Mouse (Mus musculus) midbrain, embryonic 13.5 days (tissue): ENCODE data around the gene Ifi27. TPM values are rescaled to one million over a fixed set of nuclear protein-coding genes. Genes with fewer than 3 reads are reported as not detected.
"Not testable (repeated sequence)": the region's sequence is repeated elsewhere in the genome, so short reads cannot be mapped to it uniquely, and the experiment has no call there.

ENCODE experiments used
- ATAC-seq: fragments of 200-750 bp; cut with Nextera tagmentation; 2 replicates; pipeline ENCODE4 v1.8.0; 2017; ENCODE audit warnings: mild to moderate bottlenecking, moderate TSS enrichment, moderate library complexity
- H3K27ac ChIP-seq: fragments of 300-500 bp; sonication (generic); 2 replicates; pipeline ENCODE4 v1.5.1; 2015; ENCODE audit warnings: inconsistent platforms, mild to moderate bottlenecking, moderate library complexity
- H3K27me3 ChIP-seq: fragments of 300-500 bp; sonication (generic); 2 replicates; pipeline ENCODE4 v1.6.1; 2015; ENCODE audit warnings: mild to moderate bottlenecking, inconsistent platforms
- H3K36me3 ChIP-seq: fragments of 300-500 bp; sonication (generic); 2 replicates; pipeline ENCODE4 v1.6.1; 2015; ENCODE audit warnings: mild to moderate bottlenecking, inconsistent platforms
- H3K4me1 ChIP-seq: fragments of 300-500 bp; sonication (generic); replicated peaks from 2 replicates; pipeline ENCODE4 v1.6.1; 2015; ENCODE audit warnings: inconsistent platforms
- H3K4me2 ChIP-seq: fragments of 300-500 bp; sonication (generic); replicated peaks from 2 replicates; pipeline ENCODE4 v1.6.1; 2015; ENCODE audit warnings: moderate library complexity, mild to moderate bottlenecking, inconsistent platforms
- H3K4me3 ChIP-seq: fragments of 300-500 bp; sonication (generic); replicated peaks from 2 replicates; pipeline ENCODE4 v1.5.1; 2015; ENCODE audit warnings: mild to moderate bottlenecking, inconsistent platforms
- H3K9ac ChIP-seq: fragments of 300-500 bp; sonication (generic); replicated peaks from 2 replicates; pipeline ENCODE4 v1.6.1; 2015; ENCODE audit warnings: mild to moderate bottlenecking, inconsistent platforms
- H3K9me3 ChIP-seq: fragments of 300-500 bp; sonication (generic); 2 replicates; pipeline ENCODE4 v1.6.1; 2016; ENCODE audit warnings: mild to moderate bottlenecking, inconsistent platforms
- WGBS: fragments of 180-500 bp; shearing (Covaris S2); methylation state at CpG from one replicate; pipeline ENCODE4 v1.1.7; 2015; 5-methylcytosine and 5-hydroxymethylcytosine counted together
- polyA plus RNA-seq: library from polyadenylated mRNA; unstranded; fragments of >200 nt; fragmentation: Nextera tagmentation; extraction: Ambion mirVana; gene quantifications from 2 replicates; pipeline ENCODE4 v1.2.1, GENCODE M21; 2015

Ifi27 gene
- polyA plus RNA-seq, 1 experiment from 2014 or later: 5.2 TPM

DNA sequence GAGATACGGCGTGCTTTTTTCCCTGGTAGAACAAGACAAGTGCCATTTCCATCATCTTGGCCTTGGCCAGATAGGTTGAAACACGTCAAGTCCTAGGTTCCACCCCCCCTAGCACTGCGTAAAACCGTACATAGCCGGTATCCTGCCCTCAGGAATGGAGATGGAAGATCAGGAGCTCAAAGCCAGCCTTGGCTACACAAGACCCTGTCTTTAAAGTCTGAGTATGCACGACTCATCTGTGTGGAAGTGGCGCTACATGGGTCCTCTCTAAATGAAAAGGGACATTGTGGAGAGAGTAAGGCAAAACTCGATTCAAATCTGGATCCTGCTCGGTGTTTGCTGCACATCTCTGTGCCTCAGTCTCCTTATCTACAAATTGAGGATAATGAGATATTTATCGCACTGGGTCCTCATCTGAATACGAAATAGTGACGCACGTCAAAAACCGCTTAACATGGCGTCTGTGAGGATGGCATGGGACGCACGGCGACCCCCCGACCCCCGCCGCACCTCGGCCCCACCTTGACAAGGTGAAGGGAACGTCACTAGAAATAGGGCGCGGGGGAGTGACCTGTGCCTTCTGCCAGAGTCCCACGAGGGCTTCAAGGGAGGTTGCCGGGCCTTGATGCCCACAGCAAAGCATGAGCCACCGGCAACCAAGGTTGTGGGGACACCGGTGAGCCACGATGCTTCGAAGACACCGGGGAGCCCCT lies 8.8 kb upstream of the Ifi27 start:
- peaks cover 16% of the 10 kb centered on the region for H3K36me3 ChIP-seq
- 10% methylated on average over 33 of the region's 33 CpGs for WGBS
- peaks cover 42% of the 10 kb centered on the region for H3K4me1 ChIP-seq
- no peak for ATAC-seq
- no peak overlapping the region; the same call in 1 of the 2 replicates for H3K27ac ChIP-seq
- no peaks in the 10 kb centered on the region for H3K9me3 ChIP-seq
- H3K4me3 ChIP-seq: peak overlapping the region; percentile 95
- peak overlapping the region; percentile 90 for H3K9ac ChIP-seq
- H3K27me3 ChIP-seq: no peaks in the 10 kb centered on the region
- peak overlapping the region; percentile 89 for H3K4me2 ChIP-seq

DNA sequence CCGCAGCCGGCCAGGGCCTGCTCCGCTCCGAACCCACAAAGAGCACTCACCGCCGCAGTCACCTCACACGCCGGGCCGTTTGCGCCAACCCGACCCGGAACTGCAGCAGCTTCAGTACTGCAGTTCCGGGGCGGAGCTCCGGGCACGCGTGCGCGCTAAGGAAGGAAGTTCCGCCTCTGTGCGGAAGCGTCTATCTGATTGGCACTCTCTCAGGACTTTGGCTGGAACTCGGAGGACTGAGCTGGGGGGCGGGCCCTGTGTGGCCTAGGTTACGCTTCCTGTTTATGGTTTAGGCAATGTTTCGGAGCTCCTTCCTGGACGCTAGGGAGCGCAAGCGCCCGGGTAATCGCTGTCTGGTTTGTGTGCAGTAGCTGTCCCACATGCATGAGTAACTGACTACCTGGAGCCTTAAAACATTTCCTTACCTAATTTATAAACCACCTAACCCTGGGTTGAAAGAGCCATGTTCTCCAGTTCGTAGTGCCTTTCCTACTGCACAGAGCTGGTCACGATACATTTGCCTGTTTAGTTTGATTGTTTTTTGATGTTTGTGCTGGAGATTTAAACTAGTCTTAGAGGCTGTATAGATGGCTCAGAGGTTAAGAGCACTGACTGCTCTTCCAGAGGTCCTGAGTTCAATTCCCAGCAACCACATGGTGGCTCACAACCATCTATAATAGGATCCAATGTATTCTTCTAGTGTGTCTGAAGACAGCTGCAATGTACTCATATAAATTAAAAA lies 8.1 kb upstream of the Ifi27 start, which contains the start of gene Ddx24:
Gene Ddx24, minus strand, starts transcription at position 102 of the 742 bp plus-strand sequence.
- H3K27ac ChIP-seq: peak within 1 kb of the TSS; percentile 56
- ATAC-seq: peak; percentile 100
- H3K36me3 ChIP-seq: peaks cover 16% of the 10 kb centered on the region
- peak within 1 kb of the TSS; percentile 95 for H3K4me3 ChIP-seq
- peaks cover 39% of the 10 kb centered on the region for H3K4me1 ChIP-seq
- H3K9ac ChIP-seq: peak within 1 kb of the TSS; percentile 90
- 2% methylated on average over 33 of the region's 33 CpGs for WGBS
- no peaks in the 10 kb centered on the region for H3K27me3 ChIP-seq
- H3K4me2 ChIP-seq: peak within 1 kb of the TSS; percentile 89
- no peaks in the 10 kb centered on the region for H3K9me3 ChIP-seq

DNA sequence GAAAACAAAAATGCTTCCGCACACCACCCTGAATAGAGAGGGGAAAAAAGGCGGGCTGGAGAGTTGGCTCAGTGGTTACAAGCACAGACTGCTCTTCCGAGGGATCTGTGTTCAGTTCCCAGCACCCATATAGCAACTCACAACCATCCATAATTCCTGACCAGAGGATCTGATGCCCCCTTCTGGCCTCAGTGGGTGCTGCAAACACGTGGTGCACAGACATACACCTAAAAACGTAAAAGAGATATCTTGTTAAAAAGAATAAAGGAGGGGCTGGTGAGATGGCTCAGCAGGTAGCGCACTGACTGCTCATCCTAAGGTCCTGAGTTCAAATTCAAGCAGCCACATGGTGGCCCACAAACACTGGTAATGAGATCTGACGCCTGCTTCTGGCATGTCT lies 7.3 kb upstream of the Ifi27 start:
- no peak overlapping the region for H3K27ac ChIP-seq
- no peak overlapping the region for H3K4me2 ChIP-seq
- ATAC-seq: no peak
- peaks cover 15% of the 10 kb centered on the region for H3K36me3 ChIP-seq
- H3K27me3 ChIP-seq: no peaks in the 10 kb centered on the region
- WGBS: 91% methylated on average over 7 of the region's 7 CpGs
- H3K9me3 ChIP-seq: no peaks in the 10 kb centered on the region
- peaks cover 31% of the 10 kb centered on the region for H3K4me1 ChIP-seq
- H3K9ac ChIP-seq: no peak overlapping the region
- H3K4me3 ChIP-seq: no peak overlapping the region

DNA sequence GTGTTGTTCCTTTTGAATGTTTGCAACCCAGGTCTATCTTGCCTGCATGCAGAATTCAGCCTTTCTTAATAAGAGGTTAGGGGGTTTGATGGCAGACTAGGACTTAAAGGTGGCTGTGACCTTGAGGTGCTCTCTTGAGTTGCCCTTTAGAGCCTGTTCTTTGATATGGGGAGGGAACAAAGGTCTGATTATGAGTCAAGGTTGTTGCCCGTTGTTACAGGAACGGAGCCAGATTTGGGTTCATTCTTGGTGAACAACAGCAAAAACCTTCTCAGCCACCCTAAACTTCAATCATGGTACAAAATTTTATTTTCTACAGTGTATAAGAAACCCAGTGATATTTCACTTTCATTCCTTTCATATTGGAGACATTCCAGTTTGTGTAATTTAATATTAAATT lies 581 bp upstream of the Ifi27 start:
- Histone ChIP-seq H3K9me3 (no peaks in the 10 kb centered on the region), H3K4me2 (no peak overlapping the region), H3K4me1 (no peaks in the 10 kb centered on the region), H3K4me3 (no peak overlapping the region), H3K36me3 (no peaks in the 10 kb centered on the region), H3K27ac (no peak overlapping the region), H3K9ac (no peak overlapping the region), H3K27me3 (no peaks in the 10 kb centered on the region)
- 87% methylated on average over 2 of the region's 2 CpGs for WGBS
- ATAC-seq: no peak

DNA sequence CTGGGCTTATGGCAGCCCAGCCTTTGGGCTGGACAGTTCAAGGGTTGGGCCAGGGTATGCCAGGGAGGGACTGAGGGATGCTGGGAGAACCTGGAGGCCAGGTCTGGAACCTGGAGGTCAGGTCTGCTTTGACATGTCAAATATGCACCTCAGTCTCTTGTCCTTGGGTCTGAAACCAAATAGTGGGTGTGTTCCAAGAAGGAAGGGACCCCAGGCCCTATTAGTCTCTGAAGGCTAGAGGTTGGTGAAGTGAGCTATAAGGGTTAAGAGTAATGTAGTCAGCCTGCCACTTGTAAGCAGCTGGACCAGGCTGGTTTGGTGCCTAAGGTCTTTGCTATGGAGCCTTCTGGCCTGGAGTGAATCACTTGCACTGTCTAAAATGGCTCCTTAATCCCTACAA lies 850 bp downstream of the Ifi27 start:
- Histone ChIP-seq H3K27ac (no peak overlapping the region), H3K36me3 (no peaks in the 10 kb centered on the region), H3K9me3 (no peaks in the 10 kb centered on the region), H3K4me1 (no peaks in the 10 kb centered on the region), H3K27me3 (no peaks in the 10 kb centered on the region), H3K4me2 (no peak overlapping the region), H3K9ac (no peak overlapping the region), H3K4me3 (no peak overlapping the region)
- no peak for ATAC-seq

DNA sequence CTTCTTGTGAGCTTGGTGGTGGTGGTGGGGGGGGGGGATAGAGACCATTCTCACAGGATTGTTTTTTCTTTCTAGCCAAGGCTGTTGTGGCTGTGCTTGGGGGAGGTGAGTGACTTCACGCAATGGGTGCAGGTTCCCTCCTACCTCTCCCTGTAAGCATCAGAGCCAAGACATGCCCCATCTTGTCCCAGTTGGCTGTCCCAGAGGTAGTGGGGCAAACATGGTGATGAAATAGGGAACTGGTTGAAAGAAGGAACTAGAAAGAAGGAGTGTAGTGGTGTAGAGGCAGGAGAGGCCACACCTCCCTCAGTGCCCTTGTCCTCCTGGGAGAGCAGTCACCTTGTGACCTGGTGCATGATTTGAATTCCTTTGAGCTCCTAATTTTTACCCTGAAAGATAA lies 3.6 kb downstream of the Ifi27 start:
- Histone ChIP-seq H3K36me3 (no peaks in the 10 kb centered on the region), H3K27ac (no peak overlapping the region), H3K4me2 (no peak overlapping the region), H3K9ac (no peak overlapping the region), H3K27me3 (no peaks in the 10 kb centered on the region), H3K4me3 (no peak overlapping the region), H3K4me1 (no peaks in the 10 kb centered on the region), H3K9me3 (no peaks in the 10 kb centered on the region)
- ATAC-seq: no peak
- 93% methylated on average over 1 of the region's 1 CpGs for WGBS

DNA sequence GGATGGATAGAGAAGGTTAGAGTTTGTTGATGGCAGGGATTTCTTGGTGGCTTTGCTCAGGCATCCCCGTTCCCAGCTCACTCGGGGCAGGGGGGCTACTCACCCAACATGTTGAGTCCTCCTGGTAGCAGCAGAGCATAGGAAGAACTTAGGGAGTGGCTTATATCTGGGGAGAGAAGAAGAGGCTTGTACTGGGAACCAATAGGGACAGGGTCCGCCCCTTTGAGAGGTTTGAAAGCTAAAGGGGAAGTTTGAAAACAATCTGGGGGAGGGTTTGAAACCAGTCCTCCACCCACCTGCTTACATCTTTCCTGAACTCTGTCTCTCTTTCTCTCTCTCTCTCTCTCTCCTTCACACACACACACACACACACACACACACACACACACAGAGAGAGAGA lies 9.5 kb downstream of the Ifi27 start, which contains the start of gene Ifi27l2a:
Gene Ifi27l2a, minus strand, starts transcription at position 157 of the 400 bp plus-strand sequence.
- Histone ChIP-seq H3K27ac (no peak within 1 kb of the TSS), H3K4me3 (no peak within 1 kb of the TSS), H3K4me1 (no peaks in the 10 kb centered on the region), H3K9ac (no peak within 1 kb of the TSS), H3K27me3 (no peaks in the 10 kb centered on the region), H3K4me2 (no peak within 1 kb of the TSS), H3K9me3 (no peaks in the 10 kb centered on the region), H3K36me3 (no peaks in the 10 kb centered on the region)
- WGBS: 56% methylated on average over 3 of the region's 3 CpGs
- ATAC-seq: no peak

DNA sequence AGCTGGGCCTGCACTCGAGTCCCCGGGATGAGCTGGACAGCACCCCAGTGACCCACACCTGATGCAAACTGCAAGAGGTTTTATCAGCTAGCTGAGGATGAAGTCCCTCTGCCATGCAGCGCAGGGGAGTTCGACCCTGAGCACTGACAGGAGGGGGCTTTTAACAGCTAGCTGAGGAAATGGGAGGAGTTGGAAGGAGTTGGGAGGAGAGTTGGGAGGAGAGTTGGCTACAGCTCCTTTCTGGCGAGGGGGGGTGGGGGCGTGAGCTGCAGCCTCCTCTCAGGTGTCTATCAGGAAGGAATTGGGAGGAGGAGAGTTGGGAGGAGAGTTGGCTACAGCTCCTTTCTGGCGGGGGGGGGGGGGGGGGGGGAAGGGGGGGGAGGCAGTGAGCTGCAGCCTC lies 10.2 kb downstream of the Ifi27 start:
- not testable (repeated sequence) for H3K27me3 ChIP-seq, H3K4me1 ChIP-seq, H3K27ac ChIP-seq, H3K9ac ChIP-seq, H3K36me3 ChIP-seq, H3K4me3 ChIP-seq, H3K4me2 ChIP-seq, ATAC-seq, H3K9me3 ChIP-seq
- 37% methylated on average over 6 of the region's 7 CpGs for WGBS

DNA sequence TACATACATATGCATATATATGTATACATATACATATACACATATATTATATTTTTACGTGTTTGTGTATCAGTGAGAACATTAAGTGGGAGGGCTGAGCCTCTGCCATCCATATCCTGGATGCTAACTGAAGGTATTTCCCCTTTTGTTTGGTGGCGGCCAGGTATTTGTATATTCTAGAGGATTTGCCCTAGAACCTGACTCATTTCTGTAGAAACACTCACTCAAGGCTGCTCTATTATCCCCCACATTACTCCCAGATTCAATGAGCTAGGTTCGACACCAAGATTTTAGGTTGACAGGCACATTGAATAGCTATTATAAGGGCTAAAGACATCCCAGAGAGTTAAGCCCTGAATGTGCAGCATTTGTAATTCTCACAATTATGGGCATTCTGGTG lies 11.0 kb downstream of the Ifi27 start:
- H3K9me3 ChIP-seq: no peaks in the 10 kb centered on the region
- ATAC-seq: no peak
- H3K27ac ChIP-seq: no peak overlapping the region
- no peaks in the 10 kb centered on the region for H3K27me3 ChIP-seq
- 72% methylated on average over 3 of the region's 3 CpGs for WGBS
- no peak overlapping the region for H3K9ac ChIP-seq
- no peak overlapping the region for H3K4me3 ChIP-seq
- no peak overlapping the region for H3K4me2 ChIP-seq
- no peaks in the 10 kb centered on the region for H3K4me1 ChIP-seq
- H3K36me3 ChIP-seq: no peaks in the 10 kb centered on the region

DNA sequence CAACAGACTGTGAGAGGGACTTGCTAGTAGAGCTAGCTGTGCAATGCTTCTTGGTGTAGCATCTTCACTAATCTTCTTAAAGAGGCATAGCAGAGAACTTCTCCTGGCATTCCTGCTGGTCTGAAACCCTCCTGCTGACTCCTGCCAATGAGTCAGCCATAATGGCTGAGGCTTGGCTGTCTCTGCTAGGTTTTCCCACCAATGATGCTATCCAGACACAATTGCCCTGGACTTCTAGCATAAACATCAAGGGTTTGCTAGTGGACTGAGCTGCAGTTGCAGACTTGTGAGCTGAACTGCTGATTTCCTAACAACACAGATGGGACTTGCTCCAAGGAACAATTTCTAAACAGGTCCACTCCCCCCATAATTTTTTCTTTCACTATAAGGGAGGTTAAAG lies 19.4 kb downstream of the Ifi27 start:
- Histone ChIP-seq H3K4me2 (no peak overlapping the region), H3K4me3 (no peak overlapping the region), H3K9me3 (no peaks in the 10 kb centered on the region), H3K27ac (no peak overlapping the region), H3K36me3 (no peaks in the 10 kb centered on the region), H3K4me1 (no peaks in the 10 kb centered on the region), H3K9ac (no peak overlapping the region), H3K27me3 (no peaks in the 10 kb centered on the region)
- ATAC-seq: no peak

DNA sequence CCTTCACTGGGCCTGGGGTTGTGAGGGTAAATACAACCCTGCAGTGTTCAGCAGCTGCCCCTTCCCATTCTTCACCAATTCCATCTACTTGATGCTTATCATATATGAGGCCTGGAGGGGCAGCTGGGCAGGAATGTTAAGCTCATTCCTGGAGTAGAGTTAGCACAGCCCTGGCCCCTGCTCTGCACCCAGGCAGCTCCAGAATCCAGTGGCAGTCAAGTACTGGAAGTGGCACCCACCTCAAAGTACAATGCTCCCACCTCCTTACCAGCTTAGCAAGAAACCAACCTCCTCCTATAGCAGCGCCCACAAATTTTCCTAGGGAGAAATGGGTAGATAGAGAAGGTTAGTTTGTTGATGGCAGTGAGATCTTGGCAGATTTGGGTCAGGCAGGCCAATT lies 22.7 kb downstream of the Ifi27 start:
- not testable (repeated sequence) for H3K27me3 ChIP-seq, H3K36me3 ChIP-seq, H3K4me3 ChIP-seq, H3K4me2 ChIP-seq, H3K27ac ChIP-seq, ATAC-seq, H3K9me3 ChIP-seq, H3K9ac ChIP-seq, H3K4me1 ChIP-seq
- no CpG with 5 or more reads among the region's 1 CpGs for WGBS

DNA sequence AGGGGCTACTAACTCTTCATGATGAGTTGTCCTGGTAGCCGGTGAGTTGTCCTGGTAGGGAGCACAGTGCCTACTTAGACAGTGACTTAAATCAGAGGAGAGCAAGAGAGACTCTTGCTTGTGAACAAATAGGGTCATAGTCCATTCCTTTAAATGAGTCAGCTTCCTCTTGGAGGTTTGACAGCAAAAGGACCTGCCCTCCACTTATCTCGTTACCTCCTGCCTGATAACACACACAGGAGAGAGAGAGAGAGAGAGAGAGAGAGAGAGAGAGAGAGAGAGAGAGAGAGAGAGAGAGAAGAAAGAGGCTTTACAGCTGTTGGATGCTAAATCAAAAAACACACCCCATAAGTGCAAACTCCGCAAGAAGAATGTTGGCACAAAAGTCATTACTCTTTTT lies 23.1 kb downstream of the Ifi27 start, which contains the start of gene Ifi27l2b:
Gene Ifi27l2b, minus strand, starts transcription at position 84 of the 400 bp plus-strand sequence.
- WGBS: 78% methylated on average over 3 of the region's 3 CpGs
- H3K4me2 ChIP-seq: no peak within 1 kb of the TSS
- no peaks in the 10 kb centered on the region for H3K27me3 ChIP-seq

More for the DNA sequence above, 23.1 kb downstream of the Ifi27 start, which contains the start of gene Ifi27l2b:
- Histone ChIP-seq H3K27ac (no peak within 1 kb of the TSS), H3K9ac (no peak within 1 kb of the TSS), H3K36me3 (no peaks in the 10 kb centered on the region), H3K4me3 (no peak within 1 kb of the TSS), H3K9me3 (no peaks in the 10 kb centered on the region), H3K4me1 (no peaks in the 10 kb centered on the region)
- no peak for ATAC-seq
